Mouse (Mus musculus) embryonic facial prominence, embryonic 12.5 days (tissue): ENCODE data around the gene Coro2b. TPM values are rescaled to one million over a fixed set of nuclear protein-coding genes. Genes with fewer than 3 reads are reported as not detected.

Source experiments
- ATAC-seq: fragments of 200-750 bp; cut with Nextera tagmentation; 2 replicates; pipeline ENCODE4 v1.8.0; 2017; ENCODE audit not compliant: insufficient number of reproducible peaks, insufficient read depth, low FRiP score, low TSS enrichment
- H3K27ac ChIP-seq: fragments of 300-500 bp; sonication (generic); 2 replicates; pipeline ENCODE4 v1.5.1; 2016; ENCODE audit warnings: mild to moderate bottlenecking
- H3K27me3 ChIP-seq: fragments of 300-500 bp; sonication (generic); 2 replicates; pipeline ENCODE4 v1.6.1; 2016; ENCODE audit warnings: mild to moderate bottlenecking, moderate library complexity
- H3K36me3 ChIP-seq: fragments of 300-500 bp; sonication (generic); 2 replicates; pipeline ENCODE4 v1.6.1; 2016; ENCODE audit warnings: mild to moderate bottlenecking
- H3K4me1 ChIP-seq: fragments of 300-500 bp; sonication (generic); 2 replicates; pipeline ENCODE4 v1.6.1; 2016
- H3K4me2 ChIP-seq: fragments of 300-500 bp; sonication (generic); replicated peaks from 2 replicates; pipeline ENCODE4 v1.6.1; 2016; ENCODE audit warnings: mild to moderate bottlenecking, moderate library complexity
- H3K4me3 ChIP-seq: fragments of 300-500 bp; sonication (generic); 2 replicates; pipeline ENCODE4 v1.5.1; 2016; ENCODE audit warnings: mild to moderate bottlenecking
- H3K9ac ChIP-seq: fragments of 300-500 bp; sonication (generic); 2 replicates; pipeline ENCODE4 v1.6.1; 2016; ENCODE audit warnings: mild to moderate bottlenecking, moderate library complexity
- H3K9me3 ChIP-seq: fragments of 300-500 bp; sonication (generic); 2 replicates; pipeline ENCODE4 v1.6.1; 2016; ENCODE audit warnings: mild to moderate bottlenecking, moderate library complexity
- WGBS: fragments of 180-500 bp; shearing (Covaris S2); methylation state at CpG from one replicate; pipeline ENCODE4 v1.1.7; 2016; 5-methylcytosine and 5-hydroxymethylcytosine counted together
- polyA plus RNA-seq: library from polyadenylated mRNA; unstranded; fragments of >200 nt; fragmentation: Nextera tagmentation; extraction: Ambion mirVana; gene quantifications from 2 replicates; pipeline ENCODE4 v1.2.1, GENCODE M21; 2016

Coro2b gene
- polyA plus RNA-seq, 1 experiment from 2014 or later, result 12.9 TPM

GRCm38 (mm10) chr9:62537941-62538340, 1.1 kb upstream of the Coro2b start:
- H3K27me3 ChIP-seq, result peaks cover 12% of the 10 kb centered on the region; the same call in 1 of the 2 replicates
- H3K36me3 ChIP-seq, result no peaks in the 10 kb centered on the region
- H3K4me2 ChIP-seq, result no peak overlapping the region
- H3K9ac ChIP-seq, result no peak overlapping the region
- 76% methylated on average over 6 of the region's 6 CpGs for WGBS
- no peak for ATAC-seq
- no peak overlapping the region for H3K27ac ChIP-seq
- peaks cover 26% of the 10 kb centered on the region for H3K4me1 ChIP-seq
- no peaks in the 10 kb centered on the region for H3K9me3 ChIP-seq
- H3K4me3 ChIP-seq, result no peak overlapping the region

GRCm38 (mm10) chr9:62536119-62536654, 657 bp downstream of the Coro2b start:
- WGBS, result 1% methylated on average over 29 of the region's 29 CpGs
- Histone ChIP-seq H3K4me2 (peak overlapping the region; percentile 89), H3K4me1 (peaks cover 34% of the 10 kb centered on the region), H3K9me3 (no peaks in the 10 kb centered on the region), H3K9ac (peak overlapping the region; percentile 57), H3K36me3 (no peaks in the 10 kb centered on the region), H3K27me3 (peaks cover 12% of the 10 kb centered on the region; the same call in 1 of the 2 replicates), H3K27ac (peak overlapping the region; percentile 74), H3K4me3 (peak overlapping the region; percentile 63)
- ATAC-seq, result no peak

DNA sequence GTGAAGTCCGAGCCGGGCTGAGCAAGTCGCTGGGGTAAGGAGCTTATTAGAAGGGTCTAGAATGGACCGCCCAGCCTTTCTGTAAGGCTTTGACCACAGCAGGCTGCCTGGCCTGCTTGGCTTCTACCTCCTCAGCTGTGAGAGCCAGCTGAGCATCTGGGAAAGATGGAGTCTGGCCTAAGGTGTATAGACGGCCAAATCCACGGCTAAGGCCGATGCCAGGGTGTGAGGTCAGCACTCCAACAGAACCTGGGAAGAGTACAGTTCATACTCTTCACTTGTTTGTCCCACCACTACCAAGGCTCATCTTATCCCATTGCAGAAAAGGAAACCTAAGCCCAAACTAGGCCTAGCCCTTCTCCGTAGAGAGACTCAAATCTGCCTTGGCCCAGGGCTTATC, 1.3 kb downstream of the Coro2b start:
- Histone ChIP-seq H3K9ac (peak overlapping the region; percentile 57), H3K27ac (no peak overlapping the region), H3K4me3 (peak overlapping the region; percentile 63; the same call in 1 of the 2 replicates), H3K9me3 (no peaks in the 10 kb centered on the region), H3K4me1 (peaks cover 29% of the 10 kb centered on the region), H3K27me3 (peaks cover 12% of the 10 kb centered on the region; the same call in 1 of the 2 replicates), H3K36me3 (no peaks in the 10 kb centered on the region), H3K4me2 (peak overlapping the region; percentile 89)
- WGBS, result 70% methylated on average over 8 of the region's 8 CpGs
- no peak for ATAC-seq

DNA sequence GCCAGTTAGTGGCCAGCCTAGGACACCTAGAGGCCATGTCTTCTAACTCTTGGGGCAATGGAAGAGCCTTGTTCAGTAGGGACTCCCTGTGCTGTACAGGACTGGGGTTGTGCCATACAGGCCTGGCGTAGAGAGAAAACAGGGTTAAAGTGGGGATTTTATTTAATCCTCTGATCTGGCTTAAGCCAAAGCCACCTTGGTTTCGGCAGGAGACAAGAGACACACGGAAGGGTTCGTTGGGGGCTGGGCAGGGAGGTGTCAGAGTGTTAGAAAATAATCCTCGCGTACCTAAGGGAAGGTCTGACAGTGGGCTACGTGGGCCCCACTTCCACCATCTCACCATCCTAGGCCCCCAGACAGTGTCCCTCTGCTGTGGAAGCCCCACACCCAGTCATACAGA, 2.2 kb downstream of the Coro2b start:
- WGBS, result 83% methylated on average over 7 of the region's 7 CpGs
- ATAC-seq, result no peak
- peaks cover 29% of the 10 kb centered on the region for H3K4me1 ChIP-seq

DNA sequence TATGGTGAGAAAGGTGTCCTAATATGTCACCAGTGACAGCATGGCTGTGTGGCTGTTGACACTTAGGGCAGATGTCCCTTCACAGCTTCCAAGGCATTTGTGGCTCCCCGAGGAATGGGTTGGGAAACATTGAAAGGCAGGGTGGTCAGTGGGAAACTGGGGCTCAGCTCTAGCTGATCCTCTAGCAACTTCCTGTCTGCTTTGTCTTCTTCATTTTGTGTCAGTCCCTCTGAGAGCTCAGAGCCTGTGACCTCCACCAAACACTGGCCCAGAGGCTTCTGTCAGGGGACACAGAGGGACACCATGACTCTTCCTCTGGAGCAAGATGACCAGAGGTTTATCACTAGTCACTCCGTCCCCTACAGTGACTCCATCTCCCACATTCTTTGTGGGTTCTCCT, 2.7 kb downstream of the Coro2b start:
- Histone ChIP-seq H3K9ac (no peak overlapping the region), H3K4me1 (peaks cover 29% of the 10 kb centered on the region), H3K9me3 (no peaks in the 10 kb centered on the region), H3K4me3 (no peak overlapping the region), H3K27me3 (peaks cover 8% of the 10 kb centered on the region; the same call in 1 of the 2 replicates), H3K36me3 (no peaks in the 10 kb centered on the region), H3K4me2 (no peak overlapping the region), H3K27ac (no peak overlapping the region)
- WGBS, result 96% methylated on average over 2 of the region's 2 CpGs
- ATAC-seq, result no peak

More for the DNA sequence above, 2.2 kb downstream of the Coro2b start:
- Histone ChIP-seq H3K27me3 (peaks cover 12% of the 10 kb centered on the region; the same call in 1 of the 2 replicates), H3K4me2 (no peak overlapping the region), H3K27ac (no peak overlapping the region), H3K4me3 (no peak overlapping the region), H3K9me3 (no peaks in the 10 kb centered on the region), H3K9ac (no peak overlapping the region), H3K36me3 (no peaks in the 10 kb centered on the region)

GRCm38 (mm10) chr9:62532876-62533275, 4.0 kb downstream of the Coro2b start:
- Histone ChIP-seq H3K4me1 (peaks cover 29% of the 10 kb centered on the region), H3K36me3 (no peaks in the 10 kb centered on the region), H3K27ac (0 out of 2 replicates have a peak overlapping the region, but pooled peaks have one; percentile 4), H3K4me3 (no peak overlapping the region), H3K27me3 (peaks cover 3% of the 10 kb centered on the region; the same call in 1 of the 2 replicates), H3K4me2 (no peak overlapping the region), H3K9ac (no peak overlapping the region), H3K9me3 (no peaks in the 10 kb centered on the region)
- WGBS, result 48% methylated on average over 11 of the region's 11 CpGs
- ATAC-seq, result no peak

GRCm38 (mm10) chr9:62531459-62532275, 5.2 kb downstream of the Coro2b start:
- Histone ChIP-seq H3K27me3 (no peaks in the 10 kb centered on the region; the same call in 1 of the 2 replicates), H3K27ac (peak overlapping the region; percentile 43), H3K36me3 (no peaks in the 10 kb centered on the region), H3K9ac (no peak overlapping the region), H3K4me2 (no peak overlapping the region), H3K9me3 (no peaks in the 10 kb centered on the region), H3K4me1 (peaks cover 26% of the 10 kb centered on the region), H3K4me3 (no peak overlapping the region)
- no peak for ATAC-seq
- WGBS, result 27% methylated on average over 12 of the region's 12 CpGs

- Histone ChIP-seq H3K9me3 (no peaks in the 10 kb centered on the region), H3K27me3 (no peaks in the 10 kb centered on the region), H3K4me1 (peaks cover 36% of the 10 kb centered on the region), H3K36me3 (no peaks in the 10 kb centered on the region), H3K27ac (no peak overlapping the region), H3K9ac (no peak overlapping the region), H3K4me3 (no peak overlapping the region), H3K4me2 (no peak overlapping the region)
- 89% methylated on average over 11 of the region's 11 CpGs for WGBS
- ATAC-seq, result no peak
Measured at GRCm38 (mm10) chr9:62528527-62528926, 8.3 kb downstream of the Coro2b start.

GRCm38 (mm10) chr9:62526858-62527257, 10.0 kb downstream of the Coro2b start:
- H3K9ac ChIP-seq, result no peak overlapping the region
- no peaks in the 10 kb centered on the region for H3K27me3 ChIP-seq
- WGBS, result 82% methylated on average over 8 of the region's 8 CpGs
- H3K36me3 ChIP-seq, result no peaks in the 10 kb centered on the region
- H3K27ac ChIP-seq, result no peak overlapping the region
- H3K4me2 ChIP-seq, result no peak overlapping the region
- no peaks in the 10 kb centered on the region for H3K9me3 ChIP-seq
- peaks cover 46% of the 10 kb centered on the region for H3K4me1 ChIP-seq
- no peak for ATAC-seq
- no peak overlapping the region for H3K4me3 ChIP-seq

DNA sequence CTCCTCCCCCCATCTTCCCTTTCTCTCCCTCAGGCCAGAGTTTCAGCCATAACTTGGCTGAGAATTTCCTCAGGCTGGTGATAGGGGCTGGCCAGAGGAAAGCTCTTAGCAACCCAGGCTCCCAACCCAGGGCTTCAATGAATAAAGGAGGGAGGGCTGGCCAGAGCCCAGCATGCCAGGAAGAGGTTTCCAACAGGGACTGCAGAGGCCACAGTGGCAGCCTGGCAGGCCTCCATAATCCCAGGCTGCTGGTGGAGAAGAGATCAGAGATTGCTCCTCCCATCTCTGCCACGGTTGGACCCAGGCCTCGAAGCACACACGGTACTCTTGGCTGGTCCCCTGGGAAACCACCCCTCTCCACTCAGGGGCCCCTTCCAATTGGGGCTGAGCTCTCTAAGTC, 10.4 kb downstream of the Coro2b start:
- Histone ChIP-seq H3K36me3 (no peaks in the 10 kb centered on the region), H3K27ac (no peak overlapping the region), H3K4me2 (no peak overlapping the region), H3K4me3 (no peak overlapping the region), H3K27me3 (no peaks in the 10 kb centered on the region), H3K9ac (no peak overlapping the region), H3K4me1 (peaks cover 46% of the 10 kb centered on the region), H3K9me3 (no peaks in the 10 kb centered on the region)
- no peak for ATAC-seq
- WGBS, result 34% methylated on average over 3 of the region's 3 CpGs

- no peak overlapping the region for H3K4me3 ChIP-seq
- H3K9me3 ChIP-seq, result no peaks in the 10 kb centered on the region
- H3K27ac ChIP-seq, result no peak overlapping the region
- no peak for ATAC-seq
- no peak overlapping the region for H3K9ac ChIP-seq
- no peak overlapping the region for H3K4me2 ChIP-seq
- H3K27me3 ChIP-seq, result no peaks in the 10 kb centered on the region
- WGBS, result 42% methylated on average over 4 of the region's 4 CpGs
- H3K4me1 ChIP-seq, result peaks cover 59% of the 10 kb centered on the region
- H3K36me3 ChIP-seq, result no peaks in the 10 kb centered on the region
Measured at GRCm38 (mm10) chr9:62524761-62525308, 12.0 kb downstream of the Coro2b start.
